Mouse (Mus musculus) bone marrow macrophage, adult 2 months (primary cell): Measurements from ENCODE around the gene Ltb4r2.

ENCODE experiments used
- CTCF ChIP-seq: IDR thresholded peaks from 2 replicates; pipeline ENCODE4 v1.5.1; 2012; ENCODE audit warnings: low read depth, mild to moderate bottlenecking, low read length, moderate library complexity
- POLR2A ChIP-seq: IDR thresholded peaks from 2 replicates; pipeline ENCODE4 v1.6.1; 2012; ENCODE audit warnings: mild to moderate bottlenecking, low read depth, low read length, borderline replicate concordance

DNA sequence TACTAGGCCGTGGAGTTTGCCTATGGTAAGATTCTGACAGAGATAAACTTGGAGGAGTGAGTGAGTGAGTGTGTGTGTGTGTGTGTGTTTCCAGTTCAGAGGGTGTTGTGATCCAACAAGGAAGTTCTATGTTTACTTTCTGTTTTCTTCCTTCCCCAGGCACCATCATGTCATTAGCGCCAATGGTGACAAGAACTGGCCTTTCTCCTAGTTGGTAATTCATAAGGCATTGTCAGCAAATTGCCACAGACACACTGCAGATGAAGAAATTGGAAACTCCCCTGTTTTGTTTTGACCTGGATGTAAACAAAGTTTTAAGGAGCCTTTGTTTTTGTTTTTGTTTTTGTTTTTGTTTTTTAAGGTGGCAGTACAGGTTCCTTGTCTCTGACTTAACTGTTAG lies 32.2 kb downstream of the Ltb4r2 start:
- TF ChIP-seq CTCF (no peak), POLR2A (no peak)
